Mouse (Mus musculus) lung, postnatal 0 days (tissue): Measurements from ENCODE around the gene Cdk8.

ENCODE experiments used
- CTCF ChIP-seq: IDR thresholded peaks from 2 replicates; pipeline ENCODE4 v1.5.1; 2016; ENCODE audit warnings: antibody characterized with exemption, mild to moderate bottlenecking
- EP300 ChIP-seq: IDR thresholded peaks from 2 replicates; pipeline ENCODE4 v1.6.1; 2016; ENCODE audit warnings: antibody characterized with exemption, mild to moderate bottlenecking, control low read depth

GRCm38 (mm10) chr5:146347081-146347480, 116.1 kb downstream of the Cdk8 start:
- TF ChIP-seq CTCF (no peak), EP300 (no peak)
